Mouse (Mus musculus) lung, adult 10 weeks (tissue): ENCODE measurements around the gene Cd7. TPM values are rescaled to one million over a fixed set of nuclear protein-coding genes. Genes with fewer than 3 reads are reported as not detected.

Experiments
- polyA plus RNA-seq: library from polyadenylated mRNA; stranded (reverse); fragments of 350-450 nt; fragmentation: Illumina TruSeq; extraction: RNeasy Lipid Tissue Mini Kit (QIAGEN cat#74804); gene quantifications from one replicate; pipeline ENCODE4 v1.2.3, GENCODE M21; 2014; ENCODE audit warnings: low read depth, low replicate concordance; ENCODE audit not compliant: insufficient read depth

Gene Cd7
- 9.5 TPM for polyA plus RNA-seq

GRCm38 (mm10) chr11:121039302-121039701 is at the start of gene Cd7:
Gene Cd7, minus strand, starts transcription at chr11:121039418.

GRCm38 (mm10) chr11:121081120-121081519 is 41.9 kb upstream of the Cd7 start, which contains the start of gene Sectm1a:
Gene Sectm1a, minus strand, starts transcription at chr11:121081220.

DNA sequence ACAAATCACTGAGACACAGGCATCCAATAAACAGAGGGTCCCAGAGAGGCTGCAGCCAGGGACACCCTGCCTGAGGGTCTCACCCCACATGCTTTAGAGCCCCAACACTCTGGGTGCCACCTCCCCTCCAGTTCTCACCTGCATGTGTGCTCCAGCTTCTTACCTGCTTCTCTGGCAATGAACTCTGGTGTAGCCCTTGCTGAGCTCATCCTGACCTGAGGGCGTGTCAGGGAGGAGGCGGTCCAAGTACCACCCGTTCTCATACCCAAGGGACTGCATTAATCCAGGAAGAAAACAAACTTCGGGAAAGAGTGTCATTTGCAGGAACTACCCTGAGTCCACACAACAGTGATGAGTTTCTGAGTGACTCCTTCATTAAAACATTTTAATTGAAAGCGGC is 24.2 kb upstream of the Cd7 start, which contains the start of gene Sectm1b:
Sectm1b (minus strand) TSS at position 191 of the 400 bp plus-strand sequence.

GRCm38 (mm10) chr11:120990951-120991526 is 48.2 kb downstream of the Cd7 start, which contains the start of gene Csnk1d:
Gene Csnk1d, minus strand, starts transcription at chr11:120991330.

Other genes starting within 250 kb of the Cd7 start
- 23.6 TPM for gene Dus1l, start 243.0 kb downstream of the Cd7 start, polyA plus RNA-seq
- gene Fasn, start 214.9 kb downstream of the Cd7 start, polyA plus RNA-seq = 145 TPM
- 2.1 TPM for gene Ccdc57, start 106.5 kb downstream of the Cd7 start, polyA plus RNA-seq
- gene Slc16a3, start 90.9 kb downstream of the Cd7 start, polyA plus RNA-seq = 8.0 TPM
- gene Csnk1d, start 48.1 kb downstream of the Cd7 start, polyA plus RNA-seq = 48.8 TPM
- gene Sectm1b, start 24.2 kb upstream of the Cd7 start, polyA plus RNA-seq = not detected
- 0.18 TPM for gene Sectm1a, start 41.8 kb upstream of the Cd7 start, polyA plus RNA-seq
- gene Tex19.2, start 79.3 kb upstream of the Cd7 start, polyA plus RNA-seq = not detected
- not detected for gene Tex19.1, start 106.7 kb upstream of the Cd7 start, polyA plus RNA-seq
- not detected for gene Uts2r, start 120.9 kb upstream of the Cd7 start, polyA plus RNA-seq
- gene Hexdc, start 165.0 kb upstream of the Cd7 start, polyA plus RNA-seq = 6.6 TPM
- 14.5 TPM for gene Ogfod3, start 165.3 kb upstream of the Cd7 start, polyA plus RNA-seq
- 40.6 TPM for gene Cybc1, start 189.9 kb upstream of the Cd7 start, polyA plus RNA-seq
- gene Narf, start 197.8 kb upstream of the Cd7 start, polyA plus RNA-seq = 4.7 TPM
- 11.0 TPM for gene Foxk2, start 220.6 kb upstream of the Cd7 start, polyA plus RNA-seq